Mouse (Mus musculus) A20 (cell line): ENCODE measurements around the gene Apba2.

ENCODE experiments used
- DNase-seq: peaks from one replicate; pipeline ENCODE4 v3.0.0-alpha.2; 2011; ENCODE audit warnings: low read depth, low spot score

Apba2 gene

GRCm38 (mm10) chr7:64725967-64726695 is 224.6 kb downstream of the Apba2 start:
- DNase-seq = no peak

DNA sequence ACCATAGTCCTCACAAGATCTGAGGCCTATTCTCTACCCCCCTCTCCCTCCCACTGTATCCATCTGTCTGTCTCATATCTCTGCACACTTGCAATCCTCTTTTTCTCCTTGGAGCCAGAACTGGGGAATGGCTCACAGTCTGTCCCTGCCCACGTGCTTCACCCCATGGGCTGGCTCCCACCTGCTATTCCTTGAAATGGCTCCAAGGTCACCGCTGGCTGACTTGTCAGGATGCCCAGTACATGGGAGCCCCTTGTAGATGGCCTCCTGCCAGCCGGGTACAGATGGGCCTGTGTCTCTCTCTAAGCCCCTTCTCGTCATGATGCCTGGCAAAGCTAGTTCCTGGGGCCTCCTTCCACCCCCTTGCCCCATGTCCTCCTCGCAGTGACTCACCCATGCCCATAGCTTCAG is 226.7 kb downstream of the Apba2 start:
- no peak for DNase-seq

GRCm38 (mm10) chr7:64728816-64729215 is 227.3 kb downstream of the Apba2 start:
- no peak for DNase-seq

DNA sequence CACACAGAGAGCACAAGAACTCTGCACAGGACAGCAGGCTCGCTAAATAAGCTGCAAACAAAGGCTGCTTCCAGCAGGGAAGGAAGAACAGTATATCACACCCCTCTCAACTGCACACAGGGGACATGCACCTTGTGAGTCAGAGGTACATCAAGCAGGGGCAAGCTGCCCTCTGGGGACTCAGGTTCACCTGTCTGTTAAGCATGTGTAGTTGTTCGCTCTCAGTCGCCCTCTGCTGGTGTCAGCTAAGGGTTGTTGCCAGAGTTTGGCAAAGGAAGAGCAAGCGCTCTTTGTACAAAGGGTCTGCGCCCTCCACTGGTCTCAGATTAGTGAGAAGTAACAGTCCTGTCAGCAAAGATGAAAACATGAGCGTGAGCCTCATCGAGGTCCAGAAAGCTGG is 228.3 kb downstream of the Apba2 start:
- no peak for DNase-seq

GRCm38 (mm10) chr7:64739131-64739530 is 237.6 kb downstream of the Apba2 start:
- DNase-seq = no peak

DNA sequence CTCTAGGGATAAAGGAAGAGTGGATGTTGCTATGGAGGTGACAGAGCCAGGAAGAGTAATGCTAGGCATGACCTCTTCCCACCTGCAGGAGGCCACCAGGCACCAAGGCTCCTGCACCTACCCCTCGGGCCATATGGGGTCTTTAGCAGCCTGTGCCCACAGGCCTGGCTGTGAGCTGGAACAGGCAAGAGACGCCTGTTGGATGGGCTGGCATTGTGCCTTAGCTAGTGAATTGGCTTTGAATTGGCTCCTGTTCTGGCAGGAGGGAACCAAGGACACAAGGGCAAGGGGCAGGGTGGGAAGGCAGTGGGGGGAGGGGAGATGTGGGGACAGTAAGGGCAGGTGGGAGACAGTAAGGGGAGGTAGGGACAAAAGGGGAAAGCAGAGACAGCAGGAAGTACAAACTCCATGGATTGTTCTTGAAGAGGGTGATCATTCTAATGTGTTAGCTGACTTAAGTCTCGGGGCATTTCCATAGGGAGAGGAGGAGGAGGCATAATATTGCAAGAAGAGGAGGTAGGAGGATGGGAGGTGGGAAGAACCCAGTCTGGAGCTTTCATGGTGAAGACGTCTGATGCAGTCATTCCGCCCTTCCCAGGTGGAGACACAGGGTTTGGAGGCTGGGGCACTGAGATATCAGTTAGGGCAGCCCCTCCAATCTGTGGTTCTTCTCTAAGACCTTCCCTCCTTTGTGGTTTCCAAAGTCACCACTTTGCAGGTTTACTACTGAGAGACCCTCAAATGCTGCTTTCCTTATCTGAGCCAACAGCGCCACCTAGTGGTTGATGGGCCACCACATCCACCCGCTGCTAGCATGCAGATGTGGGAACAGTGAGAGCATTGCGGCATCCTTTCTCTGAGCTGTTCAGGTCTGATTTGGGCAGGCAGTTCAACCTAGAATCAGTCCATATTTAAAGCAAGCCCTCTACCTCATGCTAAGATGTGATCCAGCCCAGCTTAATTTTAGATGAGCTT is 240.1 kb downstream of the Apba2 start:
- peak; percentile 30 for DNase-seq

GRCm38 (mm10) chr7:64743610-64744009 is 242.1 kb downstream of the Apba2 start:
- no peak for DNase-seq

GRCm38 (mm10) chr7:64751465-64751864 is 250.0 kb downstream of the Apba2 start:
- no peak for DNase-seq

GRCm38 (mm10) chr7:64752133-64752532 is 250.6 kb downstream of the Apba2 start:
- DNase-seq = no peak

GRCm38 (mm10) chr7:64753678-64754077 is 252.2 kb downstream of the Apba2 start:
- DNase-seq = no peak

DNA sequence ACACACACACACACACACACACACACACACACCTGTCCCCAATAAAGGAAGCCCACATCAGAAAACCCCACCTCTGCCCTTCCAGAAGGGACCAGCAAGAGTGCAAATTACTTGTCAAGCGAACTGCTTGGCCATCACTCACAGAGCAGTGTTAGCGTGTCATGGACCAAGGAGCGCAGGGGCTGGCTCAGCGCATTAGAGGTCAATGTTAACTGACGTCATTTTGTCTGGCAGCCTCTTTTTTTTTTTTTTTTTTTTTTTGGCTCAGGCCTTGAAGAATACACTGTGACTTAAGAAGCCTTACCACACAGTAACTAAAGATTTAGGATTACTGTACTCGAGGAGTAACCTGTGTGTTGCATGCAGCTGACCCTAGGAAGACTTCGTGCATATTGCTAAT is 252.7 kb downstream of the Apba2 start:
- DNase-seq = no peak

- no peak for DNase-seq
Measured at GRCm38 (mm10) chr7:64755141-64755540, 253.6 kb downstream of the Apba2 start.

DNA sequence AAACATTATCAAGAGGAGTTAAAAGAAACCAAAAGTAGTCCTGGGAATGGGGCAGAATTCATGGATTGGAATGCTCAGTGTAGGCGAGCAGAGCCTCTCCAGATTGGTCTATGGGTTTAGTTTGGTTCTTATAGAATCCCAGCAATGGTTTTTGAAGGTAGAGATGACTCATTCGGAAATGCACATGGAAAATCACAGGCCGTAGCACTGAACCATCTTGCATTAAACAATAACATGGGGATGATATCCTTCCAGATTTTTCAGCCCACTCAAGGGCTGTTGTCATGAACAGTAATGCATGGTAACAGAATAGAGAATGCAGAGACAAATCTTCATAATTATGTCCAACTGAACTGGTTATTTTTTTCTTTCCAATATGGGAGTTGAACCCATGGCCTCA is 264.1 kb downstream of the Apba2 start:
- DNase-seq = no peak

DNA sequence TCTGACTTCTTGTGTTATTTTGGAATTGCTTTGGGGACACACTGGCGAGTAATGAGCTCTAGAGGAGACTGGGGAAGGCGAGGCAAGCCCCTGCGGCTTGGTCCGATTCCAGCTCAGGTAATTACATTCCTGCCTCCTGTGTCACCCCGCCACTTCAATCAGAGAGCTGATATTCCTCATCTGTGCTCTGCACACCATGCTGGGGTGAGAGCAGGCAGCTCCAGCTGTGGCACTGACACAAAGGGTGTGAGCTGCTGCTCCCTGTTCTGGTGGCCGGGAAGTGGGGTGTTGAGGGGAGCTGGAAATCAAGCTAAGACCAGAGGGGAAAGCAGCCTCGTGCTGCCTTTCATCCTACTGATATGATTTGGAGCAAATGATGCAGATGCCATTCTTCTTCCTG is 268.3 kb downstream of the Apba2 start:
- DNase-seq = no peak

DNA sequence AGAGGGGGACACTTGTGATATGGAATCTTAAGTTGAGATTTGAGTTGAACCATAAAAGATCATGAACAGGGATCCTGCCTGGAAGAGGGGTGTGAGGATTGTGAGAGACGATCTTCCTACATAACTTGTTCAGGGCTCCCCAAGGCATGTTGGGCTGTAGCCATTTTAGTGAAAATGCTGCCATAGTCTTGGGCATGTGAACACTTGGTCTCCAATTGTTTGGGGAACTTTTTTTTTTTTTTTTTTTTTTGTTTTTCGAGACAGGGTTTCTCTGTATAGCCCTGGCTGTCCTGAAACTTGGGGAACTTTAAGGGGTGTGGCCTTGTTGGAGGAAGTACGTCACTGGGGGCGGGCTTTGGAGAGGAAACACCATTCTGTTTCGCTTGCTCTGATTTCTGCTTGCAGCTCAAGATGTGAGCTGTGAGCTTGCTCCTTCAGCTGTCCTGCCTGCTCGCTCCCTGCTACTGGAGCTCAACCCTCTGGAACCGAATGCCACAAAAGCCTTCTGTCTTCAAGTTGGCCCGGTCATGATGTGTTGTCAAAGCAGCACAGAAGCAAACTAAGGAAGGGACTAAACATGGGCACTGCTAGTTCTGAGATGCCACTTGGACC is 269.4 kb downstream of the Apba2 start:
- no peak for DNase-seq

DNA sequence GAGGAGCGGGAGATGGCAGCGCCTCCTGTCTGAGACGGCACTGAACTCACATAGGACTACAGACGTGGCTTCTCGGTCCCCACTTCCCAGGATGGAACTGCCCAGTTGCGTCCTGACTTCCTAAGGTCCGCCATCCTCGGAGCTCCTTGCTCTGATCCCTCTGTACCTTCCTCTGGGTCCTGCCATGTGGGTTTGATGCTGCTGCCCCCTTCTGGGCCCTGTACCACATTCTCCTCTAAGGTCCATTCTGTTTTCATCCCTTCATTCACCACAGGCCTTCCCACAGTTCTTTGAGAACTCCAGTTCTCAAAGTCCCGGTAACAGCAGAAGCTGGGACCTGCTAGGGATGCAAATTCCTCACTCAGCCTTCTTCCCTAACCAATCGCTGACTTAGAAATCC is 272.0 kb downstream of the Apba2 start:
- no peak for DNase-seq

- no peak for DNase-seq
Measured at GRCm38 (mm10) chr7:64776708-64777489, 275.4 kb downstream of the Apba2 start.

DNA sequence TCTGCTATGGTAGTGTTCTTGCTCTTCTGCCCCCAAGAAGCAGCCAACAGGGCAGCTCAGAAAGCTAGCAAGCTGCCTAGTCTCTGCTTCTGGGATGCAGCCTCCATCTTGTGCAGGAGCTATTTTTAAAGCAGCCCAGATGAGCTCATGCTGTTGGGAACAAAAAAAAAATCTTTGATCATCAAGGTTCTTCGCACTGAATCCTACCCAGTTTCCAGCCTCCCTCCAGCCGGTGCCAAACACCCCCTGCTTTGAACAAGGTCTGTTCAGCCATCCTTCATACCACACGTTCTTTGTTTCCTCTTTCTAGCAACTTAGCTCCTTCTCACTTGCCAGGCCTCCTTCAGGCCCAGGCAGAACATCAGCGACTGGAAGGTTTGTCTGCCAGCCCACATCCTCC is 278.0 kb downstream of the Apba2 start:
- no peak for DNase-seq

DNA sequence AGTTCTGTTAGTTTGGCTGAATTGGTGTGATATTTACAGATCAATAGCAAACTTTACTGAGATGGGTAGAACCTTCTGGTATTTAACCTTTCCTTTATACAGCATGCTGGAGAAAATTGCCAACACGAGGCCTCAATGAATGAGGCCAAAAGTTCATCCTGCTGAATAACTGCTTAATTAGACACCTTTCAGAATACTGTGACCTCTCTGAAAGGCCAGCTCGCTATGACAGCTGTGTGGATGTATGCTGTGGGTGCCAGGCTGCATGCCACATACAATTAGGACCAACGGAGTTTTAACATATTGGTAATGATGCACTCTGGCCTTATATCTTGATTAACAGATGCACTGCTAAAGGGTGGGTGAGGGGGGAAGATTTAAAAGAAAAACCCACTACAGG is 283.5 kb downstream of the Apba2 start:
- no peak for DNase-seq

DNA sequence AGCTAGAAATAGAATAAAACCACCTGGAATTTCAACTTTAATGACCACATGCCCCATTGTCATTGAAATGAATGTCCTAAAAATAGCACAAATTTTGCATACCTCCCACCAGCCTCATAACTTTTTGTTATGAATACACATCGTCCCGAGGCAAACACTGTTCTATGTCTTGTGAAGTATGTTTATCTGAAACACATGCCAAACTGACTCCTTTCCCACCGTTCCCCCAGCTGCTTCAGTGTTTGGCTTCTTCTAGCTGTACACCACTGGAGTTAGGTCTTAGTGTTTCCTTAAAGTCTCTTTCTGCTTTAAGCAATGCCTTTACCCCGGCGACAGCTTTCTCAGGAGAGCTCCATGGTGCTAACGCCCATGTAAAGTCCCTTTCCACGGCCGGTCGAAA is 289.6 kb downstream of the Apba2 start:
- DNase-seq = no peak

DNA sequence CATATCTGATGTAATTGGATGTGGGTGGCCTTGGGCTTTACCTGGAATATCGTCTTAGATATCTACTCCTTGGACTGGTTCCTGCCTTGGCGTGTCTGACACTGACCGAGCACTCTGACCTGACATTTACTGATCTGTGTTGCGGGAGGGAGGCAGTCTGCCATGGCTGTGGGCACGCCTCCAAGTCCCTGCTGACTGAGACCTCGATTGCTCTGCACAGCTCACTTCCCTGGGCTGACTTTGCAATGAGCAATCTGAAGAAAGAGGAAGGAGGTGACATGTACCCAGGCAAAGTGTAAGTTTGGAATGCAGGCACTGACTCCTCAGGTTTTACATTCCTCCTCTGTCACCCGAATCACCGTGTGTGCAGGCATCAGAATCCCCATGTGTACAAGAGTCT is 290.5 kb downstream of the Apba2 start:
- no peak for DNase-seq

GRCm38 (mm10) chr7:64795554-64795953 is 294.0 kb downstream of the Apba2 start:
- DNase-seq = no peak
